Mouse (Mus musculus) gastrocnemius, postnatal 14 days (tissue): ENCODE results near the gene Hoxc10. TPM values are rescaled to one million over a fixed set of nuclear protein-coding genes. Genes with fewer than 3 reads are reported as not detected.
A peak's percentile ranks its signal among the peaks of the same experiment; 100 is the strongest.

ENCODE experiments used
- DNase-seq: peaks from one replicate; pipeline ENCODE4 v3.0.0; 2021; ENCODE audit warnings: mixed read lengths
- intact Hi-C: fragments of 180-260 bp; cut with DNase I; formaldehyde crosslinking; loops from one replicate; pipeline ENCODE4 v1.15.1; 2025; ENCODE audit warnings: low total_unique reads
- total RNA-seq, 2 experiments: library from RNA; stranded (reverse); gene quantifications; 2 replicates each; pipeline ENCODE4 v1.2.3; 2021

The Hoxc10 gene
- total RNA-seq, 2 experiments from 2014 or later = 47.9 to 48.0 TPM

GRCm38 (mm10) chr15:102963671-102964640 lies 2.6 kb upstream of the Hoxc10 start:
- intact Hi-C loops = no loop called here

GRCm38 (mm10) chr15:102965003-102965891 lies 1.3 kb upstream of the Hoxc10 start:
- intact Hi-C loops = no loop called here
- peak; percentile 12 for DNase-seq

More at GRCm38 (mm10) chr15:102963671-102964640, 2.6 kb upstream of the Hoxc10 start:
- DNase-seq = peak; percentile 84

- DNase-seq = peak; percentile 97
- intact Hi-C loops = no loop called here
Observed at GRCm38 (mm10) chr15:102965892-102966775, 462 bp upstream of the Hoxc10 start.

- no peak for DNase-seq
- intact Hi-C loops = no loop called here
Observed at GRCm38 (mm10) chr15:102967312-102967510, 615 bp downstream of the Hoxc10 start, which contains the start of gene Hoxc5. Gene Hoxc5 (plus strand): TSS chr15:102967443.

GRCm38 (mm10) chr15:102967511-102968397 lies 1.2 kb downstream of the Hoxc10 start:
- intact Hi-C loops = no loop called here
- no peak for DNase-seq

- DNase-seq = no peak
- intact Hi-C loops = no loop called here
Observed at GRCm38 (mm10) chr15:102969296-102969695, 2.7 kb downstream of the Hoxc10 start.

GRCm38 (mm10) chr15:102970740-102971139 lies 4.1 kb downstream of the Hoxc10 start:
- no peak for DNase-seq
- intact Hi-C loops = no loop called here

- intact Hi-C loops = no loop called here
- no peak for DNase-seq
Observed at GRCm38 (mm10) chr15:102972254-102972653, 5.7 kb downstream of the Hoxc10 start.

- DNase-seq = no peak
- intact Hi-C loops = no loop called here
Observed at GRCm38 (mm10) chr15:102972753-102973152, 6.2 kb downstream of the Hoxc10 start.

- intact Hi-C loops = no loop called here
Observed at GRCm38 (mm10) chr15:102975034-102975433, 8.4 kb downstream of the Hoxc10 start.

GRCm38 (mm10) chr15:102975688-102976111 lies 9.1 kb downstream of the Hoxc10 start:
- intact Hi-C loops = no loop called here
- DNase-seq = no peak

More at GRCm38 (mm10) chr15:102975034-102975433, 8.4 kb downstream of the Hoxc10 start:
- DNase-seq = no peak

GRCm38 (mm10) chr15:102976171-102976570 lies 9.6 kb downstream of the Hoxc10 start, which contains the start of gene Hoxc9:
Gene Hoxc9 (plus strand): TSS chr15:102976439.
- DNase-seq = no peak
- intact Hi-C loops = no loop called here

GRCm38 (mm10) chr15:102976631-102977422 lies 10.2 kb downstream of the Hoxc10 start:
- intact Hi-C loops = no loop called here
- DNase-seq = no peak

- no peak for DNase-seq
Observed at GRCm38 (mm10) chr15:102977423-102977974, 10.9 kb downstream of the Hoxc10 start.

GRCm38 (mm10) chr15:102978615-102979515 lies 12.3 kb downstream of the Hoxc10 start:
- intact Hi-C loops = no loop called here
- DNase-seq = no peak

More at GRCm38 (mm10) chr15:102977423-102977974, 10.9 kb downstream of the Hoxc10 start:
- intact Hi-C loops = no loop called here

- intact Hi-C loops = no loop called here
- no peak for DNase-seq
Observed at GRCm38 (mm10) chr15:102979936-102980335, 13.3 kb downstream of the Hoxc10 start.
